Mouse (Mus musculus): ENCODE data around the gene Mapk8ip1. TPM values are rescaled to one million over a fixed set of nuclear protein-coding genes. Genes with fewer than 3 reads are reported as not detected.

The Mapk8ip1 gene
- 27.0 and 30.8 TPM in 2 replicates for total RNA-seq (2021)
- long read RNA-seq, transcript Mapk8ip1-201 (12 exons, 2,930 nt) = major isoform, 24 of 82 reads
- long read RNA-seq, partial matches to known transcripts = 51 of 82 reads
- long read RNA-seq, other reads (novel, unspliced or antisense) = 4 of 82 reads

GRCm38 (mm10) chr2:92401091-92401561 is at the start of gene Mapk8ip1:
Gene Mapk8ip1, minus strand, starts transcription at chr2:92401263.
- DNase-seq = peak; percentile 38

GRCm38 (mm10) chr2:92447121-92447740 is 46.2 kb upstream of the Mapk8ip1 start:
- no peak for DNase-seq

DNA sequence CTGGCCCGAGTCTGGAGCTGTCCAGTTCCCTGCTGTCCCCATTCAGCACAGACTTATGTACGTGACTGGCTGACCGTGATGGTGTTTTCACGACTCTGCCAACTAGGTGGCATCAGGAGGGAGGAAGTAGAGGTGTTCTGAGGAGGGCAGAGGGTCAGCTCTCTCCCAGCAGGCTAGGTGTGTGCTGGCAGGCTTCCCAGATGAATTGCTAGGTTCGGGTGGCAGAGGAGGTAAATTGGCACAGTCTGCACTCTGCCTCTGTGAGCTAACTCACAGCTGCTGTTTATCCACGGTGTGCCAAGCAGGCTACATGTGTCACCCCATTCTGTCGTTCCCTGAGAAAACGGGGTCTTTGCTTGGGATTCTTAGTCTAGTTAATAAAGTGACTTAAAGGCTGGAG is 45.6 kb upstream of the Mapk8ip1 start:
- DNase-seq = no peak

DNA sequence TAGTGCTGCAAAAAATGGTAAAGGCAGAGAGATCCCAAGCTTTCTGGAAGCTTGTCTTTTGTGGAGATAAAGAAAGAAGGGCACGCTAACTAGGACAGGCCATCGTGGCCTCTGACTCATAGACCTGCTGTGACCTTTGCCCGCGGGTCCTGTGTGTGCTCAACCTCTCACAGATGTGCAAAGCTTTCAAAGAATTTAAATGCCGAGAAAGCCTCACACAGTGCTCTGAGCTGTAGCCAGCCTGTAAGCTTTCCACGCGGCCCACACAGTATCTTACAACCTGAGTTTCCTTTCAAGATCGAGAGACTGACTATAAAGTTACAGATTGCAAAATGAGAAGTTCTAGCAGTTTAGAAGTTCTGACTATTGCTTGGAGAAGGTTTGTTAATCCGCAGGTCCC is 44.8 kb upstream of the Mapk8ip1 start:
- DNase-seq = no peak

GRCm38 (mm10) chr2:92444376-92444775 is 43.3 kb upstream of the Mapk8ip1 start:
- DNase-seq = no peak

DNA sequence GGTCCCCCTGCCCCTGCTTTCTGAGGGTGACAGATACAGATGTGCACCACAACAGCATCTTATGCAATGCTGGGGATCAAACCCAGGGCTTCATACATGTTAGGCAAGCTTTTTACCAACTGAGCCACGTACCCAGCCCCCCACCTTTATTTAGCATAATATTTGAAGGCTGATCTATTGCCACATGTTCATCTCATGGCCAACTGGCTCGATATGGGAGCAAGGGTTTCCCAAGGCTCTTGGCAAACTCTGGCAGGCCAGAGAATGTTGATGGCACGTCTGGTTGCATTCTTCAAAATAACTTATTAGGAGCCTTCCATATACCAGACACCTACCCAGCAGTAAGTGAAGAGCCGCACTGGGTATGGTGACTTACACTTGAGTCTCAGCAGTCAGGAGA is 42.2 kb upstream of the Mapk8ip1 start:
- DNase-seq = no peak

GRCm38 (mm10) chr2:92442419-92443001 is 41.4 kb upstream of the Mapk8ip1 start:
- DNase-seq = no peak

DNA sequence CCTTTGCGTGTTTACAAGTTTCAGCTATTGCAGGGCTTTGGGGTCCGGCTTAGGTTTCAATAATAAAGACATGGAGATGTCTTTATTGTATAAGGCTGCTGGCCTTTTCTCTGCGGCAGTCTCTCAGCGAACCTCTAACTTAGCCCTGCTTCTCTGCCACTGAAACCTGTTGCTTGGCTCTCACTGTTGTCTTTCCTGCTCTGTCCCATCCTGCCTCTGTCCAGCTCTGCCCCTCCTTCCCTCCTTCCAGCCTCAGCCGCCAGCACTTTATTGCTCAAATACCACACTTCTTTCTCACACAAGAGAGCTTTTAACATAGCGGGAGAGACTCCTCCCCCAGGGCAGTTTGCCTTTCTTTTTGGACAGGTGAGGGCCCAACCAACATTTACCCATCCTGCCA is 39.4 kb upstream of the Mapk8ip1 start:
- no peak for DNase-seq

- no peak for DNase-seq
These were observed 37.5 kb upstream of the Mapk8ip1 start for GRCm38 (mm10) chr2:92438567-92438966.

- peak; percentile 77 for DNase-seq
These were observed 36.8 kb upstream of the Mapk8ip1 start for GRCm38 (mm10) chr2:92437875-92438274.

DNA sequence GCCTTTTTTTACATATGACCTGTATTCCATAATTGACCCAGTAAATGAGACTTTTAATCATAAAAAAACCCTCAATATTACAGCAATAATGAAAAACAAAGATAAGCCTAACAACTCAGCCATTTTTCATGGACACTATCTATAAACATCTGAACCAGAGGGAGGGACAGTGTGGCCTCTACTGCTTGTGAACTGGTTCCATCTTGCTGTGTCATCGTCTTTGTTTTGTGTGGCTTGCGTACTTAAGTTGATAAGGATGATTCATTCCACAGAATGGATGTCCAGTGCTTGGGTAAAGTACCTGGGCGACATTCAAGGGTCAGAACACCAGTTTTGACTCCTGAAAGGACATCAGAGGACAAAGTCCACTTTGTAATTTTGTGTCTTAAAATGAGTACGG is 36.3 kb upstream of the Mapk8ip1 start:
- DNase-seq = no peak

GRCm38 (mm10) chr2:92435023-92435422 is 34.0 kb upstream of the Mapk8ip1 start:
- no peak for DNase-seq

DNA sequence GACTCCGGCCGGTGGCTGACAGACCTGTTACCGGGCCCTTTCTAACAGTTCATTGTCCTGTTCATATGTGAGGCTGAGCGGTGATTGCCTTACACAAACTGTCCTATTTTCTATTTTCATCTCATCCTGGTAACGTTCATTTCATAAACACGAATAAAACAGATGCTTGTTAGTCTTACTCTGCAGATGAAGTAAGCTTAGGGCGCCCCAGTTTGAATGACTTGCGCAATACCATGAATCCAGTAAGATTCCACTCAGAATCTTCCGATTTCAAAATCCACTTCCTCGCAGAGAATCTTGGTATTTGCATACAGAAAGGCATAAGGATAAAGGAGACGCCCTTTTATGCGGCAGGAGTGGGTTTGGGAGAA is 33.3 kb upstream of the Mapk8ip1 start:
- DNase-seq = no peak

DNA sequence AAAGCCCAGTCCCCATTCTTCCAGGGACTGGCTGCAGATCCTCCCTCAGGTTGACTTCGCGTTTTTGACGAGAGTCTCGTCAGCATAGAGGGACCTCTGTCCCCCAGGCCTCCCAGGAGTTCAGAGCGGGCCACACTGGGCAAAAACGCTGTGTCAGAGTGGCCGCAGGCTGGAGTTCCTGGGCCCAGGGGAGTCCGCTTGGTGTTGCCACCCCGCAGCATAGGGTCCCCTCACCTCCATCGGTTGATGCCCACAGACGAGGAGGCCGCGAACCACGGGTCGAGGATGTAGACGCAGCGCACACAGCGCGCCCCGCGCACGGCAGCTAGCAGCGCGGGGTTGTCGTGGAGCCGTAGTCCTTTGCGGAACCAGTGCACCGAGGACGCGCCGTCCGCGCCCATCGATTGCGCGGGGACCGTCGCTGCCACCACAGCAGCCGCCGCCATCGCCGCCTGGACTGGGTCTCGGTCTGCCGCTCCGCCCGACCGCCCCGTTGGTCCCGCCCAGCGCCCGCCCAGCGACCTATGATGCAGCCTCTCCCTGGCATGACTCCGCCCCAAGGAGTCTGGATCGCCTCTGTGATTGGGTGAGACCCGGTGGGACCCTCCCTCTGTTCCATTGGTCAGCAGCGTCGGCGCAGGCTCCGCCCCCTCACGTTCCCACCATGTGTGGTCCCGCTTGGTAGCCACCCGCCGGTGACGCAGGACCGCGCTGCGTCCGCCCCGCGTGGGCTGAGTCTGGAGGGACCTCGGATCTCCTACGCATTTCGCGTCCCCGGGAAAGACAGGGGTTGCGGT is 32.7 kb upstream of the Mapk8ip1 start, which contains the start of gene Cry2:
Gene Cry2 (minus strand): TSS at position 466 of the 797 bp plus-strand sequence.
- DNase-seq = peak; percentile 98

DNA sequence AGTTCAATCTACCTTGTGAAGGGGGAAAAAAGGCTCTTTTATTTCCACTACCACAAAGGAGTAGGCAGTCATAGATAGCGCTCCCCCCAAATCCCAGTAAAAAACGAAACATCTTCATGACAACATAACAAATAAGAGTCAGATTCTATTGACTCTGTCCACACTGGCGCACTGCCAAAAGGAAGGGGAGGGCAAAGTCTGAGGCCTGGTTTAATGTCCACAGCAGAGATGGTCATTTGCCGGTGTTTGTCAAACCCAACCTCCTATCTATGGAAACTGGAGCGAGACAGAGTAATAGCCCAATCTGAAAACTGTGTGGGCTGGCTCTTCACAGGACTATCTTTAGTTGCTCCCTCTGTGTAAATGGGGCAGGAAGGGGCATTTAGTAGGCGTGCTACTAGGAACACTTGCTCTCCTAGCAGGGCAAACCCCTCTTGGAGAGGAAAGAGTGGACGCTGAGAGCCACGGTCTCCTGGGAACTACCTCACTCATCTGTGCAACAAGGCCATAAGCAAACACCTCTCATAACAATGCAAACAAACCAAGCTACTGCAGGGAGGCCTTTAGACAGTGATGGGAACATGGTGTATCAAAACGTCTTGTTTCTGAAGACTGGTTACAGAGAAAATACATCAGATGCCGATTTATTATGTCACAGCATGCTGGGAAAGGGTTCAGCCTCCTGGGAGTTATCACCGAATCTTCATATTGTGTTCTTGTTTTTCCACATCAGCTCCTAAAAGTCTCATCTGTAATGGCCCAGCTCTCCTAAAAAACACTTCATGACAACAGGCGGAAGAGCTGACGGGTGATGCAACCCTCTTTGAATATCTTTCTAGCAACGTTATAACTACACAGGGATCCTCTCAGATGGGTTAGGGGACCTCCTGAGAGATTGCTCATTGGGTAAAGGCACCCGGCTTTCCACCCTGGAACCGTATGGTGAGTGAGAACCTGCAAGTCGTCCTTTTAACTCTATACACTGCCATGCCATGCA is 31.5 kb upstream of the Mapk8ip1 start:
- peak; percentile 72 for DNase-seq

GRCm38 (mm10) chr2:92431611-92432179 is 30.6 kb upstream of the Mapk8ip1 start:
- DNase-seq = no peak

- DNase-seq = peak; percentile 45
These were observed 29.9 kb upstream of the Mapk8ip1 start for GRCm38 (mm10) chr2:92430723-92431541.

GRCm38 (mm10) chr2:92430089-92430488 is 29.0 kb upstream of the Mapk8ip1 start:
- DNase-seq = no peak

- DNase-seq = peak; percentile 74
These were observed 26.8 kb upstream of the Mapk8ip1 start for GRCm38 (mm10) chr2:92427882-92428281.

- no peak for DNase-seq
These were observed 25.4 kb upstream of the Mapk8ip1 start for GRCm38 (mm10) chr2:92426426-92426825.
